Mouse (Mus musculus): ENCODE results near the gene Nutm1. TPM values are rescaled to one million over a fixed set of nuclear protein-coding genes. Genes with fewer than 3 reads are reported as not detected.
A peak's percentile ranks its signal among the peaks of the same experiment; 100 is the strongest.

Nutm1 gene
- polyA plus RNA-seq, 1 experiment from 2014 or later = not detected

DNA sequence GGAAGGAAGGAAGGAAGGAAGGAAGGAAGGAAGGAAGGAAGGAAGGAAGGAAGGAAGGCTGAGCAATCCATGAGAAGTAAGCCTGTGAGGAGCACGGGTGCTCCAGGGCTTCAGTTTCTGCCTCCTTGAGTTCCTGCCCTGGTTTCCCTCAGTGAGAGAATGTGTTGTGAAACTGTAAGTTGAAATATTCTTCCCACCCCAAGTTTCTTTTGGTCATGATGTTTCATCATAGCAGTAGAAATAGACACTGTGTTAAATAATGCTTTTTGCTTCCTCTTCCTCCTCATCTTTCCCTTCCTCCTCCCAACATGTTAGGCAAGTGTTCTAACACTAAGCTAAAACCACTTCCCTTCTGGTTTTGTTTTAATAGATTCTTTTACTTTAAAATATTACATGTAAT is 26.5 kb downstream of the Nutm1 start:
- H3K4me3 ChIP-seq (ENCODE audit: low read depth, low read length) = no peak overlapping the region
- H3K9ac ChIP-seq (ENCODE audit: low read length) = no peak overlapping the region
- WGBS = 86% methylated on average over 1 of the region's 1 CpGs
- H3K4me1 ChIP-seq (ENCODE audit: control insufficient read depth, insufficient read depth, low read length) = no peaks in the 10 kb centered on the region
- H3K9me3 ChIP-seq (ENCODE audit: control insufficient read depth, low read length) = no peaks in the 10 kb centered on the region
- ATAC-seq (ENCODE audit: insufficient number of reproducible peaks, low FRiP score, low TSS enrichment, low read depth) (no peak), DNase-seq (ENCODE audit: low spot score) (no peak)
- no peaks in the 10 kb centered on the region for H3K36me3 ChIP-seq (ENCODE audit: control insufficient read depth, insufficient read depth, low read length)
- no peak overlapping the region for H3K27ac ChIP-seq (replicated peaks; ENCODE audit: low read depth, low read length)
- no peaks in the 10 kb centered on the region for H3K27me3 ChIP-seq (ENCODE audit: control insufficient read depth, insufficient read depth, low read length)
- H3K4me2 ChIP-seq (ENCODE audit: low read depth, severe bottlenecking) = no peak overlapping the region

DNA sequence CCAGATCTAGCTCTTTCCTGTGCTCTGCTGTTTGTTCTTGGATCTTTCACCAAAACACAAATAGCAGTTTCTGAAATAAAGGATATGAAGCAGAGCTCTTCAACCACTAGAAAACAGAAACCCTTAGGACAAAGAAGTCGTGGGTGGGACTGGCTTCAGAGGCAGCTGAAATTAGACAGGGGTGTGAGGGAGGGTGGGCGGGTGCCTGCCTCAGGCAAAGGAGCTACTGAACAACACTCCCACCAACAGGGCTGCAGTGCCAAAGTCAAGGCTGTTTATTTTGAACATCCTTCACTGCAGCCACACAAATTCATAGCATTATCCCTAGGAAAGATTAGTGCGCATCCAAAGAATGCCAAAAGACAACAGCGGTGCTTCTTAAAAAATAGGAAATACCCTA is 34.7 kb downstream of the Nutm1 start:
- Histone ChIP-seq H3K27ac (replicated peaks; ENCODE audit: low read depth, low read length) (no peak overlapping the region), H3K36me3 (ENCODE audit: control insufficient read depth, insufficient read depth, low read length) (no peaks in the 10 kb centered on the region), H3K27me3 (ENCODE audit: control insufficient read depth, insufficient read depth, low read length) (no peaks in the 10 kb centered on the region), H3K4me3 (ENCODE audit: low read depth, low read length) (no peak overlapping the region), H3K4me2 (ENCODE audit: low read depth, severe bottlenecking) (no peak overlapping the region), H3K9me3 (ENCODE audit: control insufficient read depth, low read length) (no peaks in the 10 kb centered on the region), H3K9ac (ENCODE audit: low read length) (no peak overlapping the region), H3K4me1 (ENCODE audit: control insufficient read depth, insufficient read depth, low read length) (no peaks in the 10 kb centered on the region)
- 60% methylated on average over 4 of the region's 4 CpGs for WGBS
- ATAC-seq (ENCODE audit: insufficient number of reproducible peaks, low FRiP score, low TSS enrichment, low read depth) (no peak), DNase-seq (ENCODE audit: low spot score) (no peak)

DNA sequence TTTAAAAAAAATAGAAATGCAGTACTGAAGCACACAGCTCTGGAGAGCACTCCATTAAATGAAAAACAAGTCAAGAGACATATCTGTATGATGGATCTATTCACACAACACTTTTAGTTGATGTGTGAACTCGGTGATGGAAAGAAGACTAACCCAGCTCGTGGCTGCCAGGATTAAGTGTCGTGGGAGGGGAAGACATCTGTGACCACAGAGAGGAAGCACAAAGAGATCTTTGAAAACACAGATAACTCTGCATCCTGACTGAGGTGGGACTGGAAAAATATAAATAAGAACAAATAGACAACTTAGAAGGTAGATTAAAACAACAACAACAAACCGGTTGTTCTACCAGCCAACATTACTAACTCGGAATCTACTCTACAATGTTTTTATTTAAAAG is 36.5 kb downstream of the Nutm1 start:
- Histone ChIP-seq H3K9me3 (ENCODE audit: control insufficient read depth, low read length) (no peaks in the 10 kb centered on the region), H3K36me3 (ENCODE audit: control insufficient read depth, insufficient read depth, low read length) (no peaks in the 10 kb centered on the region), H3K4me3 (ENCODE audit: low read depth, low read length) (no peak overlapping the region), H3K27me3 (ENCODE audit: control insufficient read depth, insufficient read depth, low read length) (no peaks in the 10 kb centered on the region), H3K9ac (ENCODE audit: low read length) (no peak overlapping the region), H3K4me2 (ENCODE audit: low read depth, severe bottlenecking) (no peak overlapping the region), H3K4me1 (ENCODE audit: control insufficient read depth, insufficient read depth, low read length) (no peaks in the 10 kb centered on the region), H3K27ac (replicated peaks; ENCODE audit: low read depth, low read length) (no peak overlapping the region)
- ATAC-seq (ENCODE audit: insufficient number of reproducible peaks, low FRiP score, low TSS enrichment, low read depth) (no peak), DNase-seq (ENCODE audit: low spot score) (no peak)
- WGBS = 83% methylated on average over 5 of the region's 5 CpGs

DNA sequence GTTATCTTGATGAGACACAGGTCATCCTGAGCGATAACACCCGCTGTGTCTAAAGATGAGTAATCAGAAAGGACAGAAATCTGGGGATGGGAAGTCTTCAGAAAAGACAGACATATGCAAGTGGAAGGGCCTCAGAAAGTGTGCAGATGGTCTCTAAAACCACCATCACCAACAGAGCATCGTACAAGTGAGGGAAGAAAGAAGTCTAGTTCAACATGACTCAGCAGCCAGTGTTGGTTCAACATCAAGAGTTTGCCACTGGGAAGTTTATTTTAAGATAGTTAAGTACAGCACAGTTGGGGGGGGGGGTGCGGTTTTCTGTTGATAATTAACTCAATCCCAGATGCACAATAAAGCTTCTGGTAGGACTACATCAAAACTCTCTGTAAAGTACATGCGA is 38.2 kb downstream of the Nutm1 start:
- H3K36me3 ChIP-seq (ENCODE audit: control insufficient read depth, insufficient read depth, low read length) = no peaks in the 10 kb centered on the region
- no peak overlapping the region for H3K27ac ChIP-seq (replicated peaks; ENCODE audit: low read depth, low read length)
- H3K9ac ChIP-seq (ENCODE audit: low read length) = no peak overlapping the region
- no peaks in the 10 kb centered on the region for H3K27me3 ChIP-seq (ENCODE audit: control insufficient read depth, insufficient read depth, low read length)
- WGBS = 87% methylated on average over 5 of the region's 5 CpGs
- ATAC-seq (ENCODE audit: insufficient number of reproducible peaks, low FRiP score, low TSS enrichment, low read depth) (no peak), DNase-seq (ENCODE audit: low spot score) (no peak)
- no peak overlapping the region for H3K4me2 ChIP-seq (ENCODE audit: low read depth, severe bottlenecking)
- H3K4me1 ChIP-seq (ENCODE audit: control insufficient read depth, insufficient read depth, low read length) = no peaks in the 10 kb centered on the region
- no peaks in the 10 kb centered on the region for H3K9me3 ChIP-seq (ENCODE audit: control insufficient read depth, low read length)
- no peak overlapping the region for H3K4me3 ChIP-seq (ENCODE audit: low read depth, low read length)

DNA sequence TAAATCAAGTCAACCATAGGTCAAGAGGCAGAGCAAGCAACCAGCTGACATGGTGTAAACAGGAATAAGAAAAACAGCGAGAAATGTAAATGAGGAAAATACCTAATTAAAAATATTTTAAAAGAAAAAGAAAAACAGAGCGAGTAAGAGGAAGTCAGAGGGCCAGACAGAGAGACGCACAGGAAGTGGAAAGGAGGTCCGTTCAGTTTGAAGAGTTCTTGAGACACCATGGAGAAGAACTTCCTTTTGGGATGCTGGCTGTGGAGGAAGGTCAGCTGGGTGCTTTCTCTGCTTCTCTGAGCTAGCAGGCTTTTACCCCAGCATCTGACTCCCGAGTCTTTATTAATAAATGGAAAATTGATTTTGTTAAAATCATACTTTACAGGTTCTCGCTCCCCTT is 41.5 kb downstream of the Nutm1 start:
- H3K27me3 ChIP-seq (ENCODE audit: control insufficient read depth, insufficient read depth, low read length) = no peaks in the 10 kb centered on the region
- no peak overlapping the region for H3K4me3 ChIP-seq (ENCODE audit: low read depth, low read length)
- H3K9me3 ChIP-seq (ENCODE audit: control insufficient read depth, low read length) = no peaks in the 10 kb centered on the region
- no peaks in the 10 kb centered on the region for H3K4me1 ChIP-seq (ENCODE audit: control insufficient read depth, insufficient read depth, low read length)
- no peak overlapping the region for H3K4me2 ChIP-seq (ENCODE audit: low read depth, severe bottlenecking)
- H3K27ac ChIP-seq (replicated peaks; ENCODE audit: low read depth, low read length) = no peak overlapping the region
- WGBS = 82% methylated on average over 6 of the region's 6 CpGs
- DNase-seq (ENCODE audit: low spot score) (no peak), ATAC-seq (ENCODE audit: insufficient number of reproducible peaks, low FRiP score, low TSS enrichment, low read depth) (no peak)
- no peaks in the 10 kb centered on the region for H3K36me3 ChIP-seq (ENCODE audit: control insufficient read depth, insufficient read depth, low read length)
- no peak overlapping the region for H3K9ac ChIP-seq (ENCODE audit: low read length)

DNA sequence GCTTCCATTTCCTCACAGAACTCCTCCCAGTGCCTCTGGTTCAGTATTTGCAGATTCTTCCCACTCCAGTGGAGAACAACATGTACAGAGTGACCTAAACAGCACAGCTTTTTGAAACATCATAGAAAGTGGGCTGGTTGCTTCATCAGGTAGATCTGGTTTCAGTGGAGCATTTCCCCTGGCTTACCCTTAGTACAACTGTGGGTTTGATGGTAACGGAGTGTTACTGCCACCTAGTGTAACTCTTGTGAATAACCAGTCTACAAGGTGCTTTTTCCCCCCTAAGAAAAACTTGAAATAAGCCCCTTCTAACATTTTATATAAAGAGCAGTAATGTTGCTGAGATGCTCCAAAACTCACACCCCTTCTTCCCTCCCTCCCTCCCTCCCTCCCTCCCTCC is 43.1 kb downstream of the Nutm1 start:
- peak; percentile 72 for ATAC-seq (ENCODE audit: insufficient number of reproducible peaks, low FRiP score, low TSS enrichment, low read depth)
- WGBS = 9% methylated on average over 1 of the region's 1 CpGs
- H3K27me3 ChIP-seq (ENCODE audit: control insufficient read depth, insufficient read depth, low read length) = no peaks in the 10 kb centered on the region
- H3K36me3 ChIP-seq (ENCODE audit: control insufficient read depth, insufficient read depth, low read length) = no peaks in the 10 kb centered on the region
- H3K4me2 ChIP-seq (ENCODE audit: low read depth, severe bottlenecking) = no peak overlapping the region
- H3K9ac ChIP-seq (ENCODE audit: low read length) = no peak overlapping the region
- no peak overlapping the region for H3K27ac ChIP-seq (replicated peaks; ENCODE audit: low read depth, low read length)
- H3K4me3 ChIP-seq (ENCODE audit: low read depth, low read length) = no peak overlapping the region
- peak; percentile 25 for DNase-seq (ENCODE audit: low spot score)
- no peaks in the 10 kb centered on the region for H3K4me1 ChIP-seq (ENCODE audit: control insufficient read depth, insufficient read depth, low read length)
- H3K9me3 ChIP-seq (ENCODE audit: control insufficient read depth, low read length) = no peaks in the 10 kb centered on the region

DNA sequence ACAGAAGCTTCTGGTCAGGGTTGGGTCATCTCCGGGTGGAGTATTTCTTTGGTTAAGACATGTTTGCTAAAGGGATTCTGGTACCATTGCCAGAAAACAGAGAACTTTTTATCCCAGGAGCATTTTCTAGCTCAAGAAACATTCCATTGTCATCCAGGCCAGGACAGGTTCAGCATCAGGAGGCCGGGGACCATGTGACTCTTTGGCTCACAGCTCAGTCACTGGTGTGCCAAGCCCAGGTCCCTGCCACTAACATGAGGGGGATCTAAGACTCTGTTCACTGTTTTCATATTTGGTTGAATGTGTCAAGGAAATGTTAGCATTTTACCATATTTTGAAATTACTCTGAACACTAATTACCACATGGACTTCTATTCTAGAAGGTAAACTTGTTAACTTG is 48.4 kb downstream of the Nutm1 start:
- Histone ChIP-seq H3K36me3 (ENCODE audit: control insufficient read depth, insufficient read depth, low read length) (no peaks in the 10 kb centered on the region), H3K4me3 (ENCODE audit: low read depth, low read length) (no peak overlapping the region), H3K27ac (replicated peaks; ENCODE audit: low read depth, low read length) (no peak overlapping the region), H3K4me1 (ENCODE audit: control insufficient read depth, insufficient read depth, low read length) (no peaks in the 10 kb centered on the region), H3K4me2 (ENCODE audit: low read depth, severe bottlenecking) (no peak overlapping the region), H3K9ac (ENCODE audit: low read length) (no peak overlapping the region), H3K27me3 (ENCODE audit: control insufficient read depth, insufficient read depth, low read length) (no peaks in the 10 kb centered on the region), H3K9me3 (ENCODE audit: control insufficient read depth, low read length) (no peaks in the 10 kb centered on the region)
- no peak for ATAC-seq (ENCODE audit: insufficient number of reproducible peaks, low FRiP score, low TSS enrichment, low read depth)
- 88% methylated on average over 2 of the region's 2 CpGs for WGBS
- no peak for DNase-seq (ENCODE audit: low spot score)

DNA sequence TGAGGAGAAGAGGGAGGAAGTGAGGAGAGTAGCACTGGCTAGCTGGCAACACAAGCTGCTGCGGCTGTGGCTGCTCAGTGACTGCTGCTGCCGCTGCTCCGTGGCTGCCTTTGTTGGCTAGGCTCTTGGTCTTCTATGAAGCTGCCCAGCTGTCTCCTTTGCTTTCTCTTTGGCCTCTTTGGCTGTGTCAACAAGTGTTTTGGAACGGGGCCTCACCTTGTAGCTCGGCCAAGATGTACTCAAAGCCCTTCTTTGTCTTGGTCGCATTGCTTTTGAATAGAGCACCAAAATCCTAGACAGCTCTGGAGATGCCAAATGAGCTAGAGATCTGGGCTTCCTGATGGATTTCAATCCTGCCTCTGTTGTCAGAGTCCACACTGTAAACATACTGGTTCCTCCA is 48.9 kb downstream of the Nutm1 start:
- DNase-seq (ENCODE audit: low spot score) (no peak), ATAC-seq (ENCODE audit: insufficient number of reproducible peaks, low FRiP score, low TSS enrichment, low read depth) (no peak)
- Histone ChIP-seq H3K36me3 (ENCODE audit: control insufficient read depth, insufficient read depth, low read length) (no peaks in the 10 kb centered on the region), H3K9me3 (ENCODE audit: control insufficient read depth, low read length) (no peaks in the 10 kb centered on the region), H3K4me2 (ENCODE audit: low read depth, severe bottlenecking) (no peak overlapping the region), H3K4me1 (ENCODE audit: control insufficient read depth, insufficient read depth, low read length) (no peaks in the 10 kb centered on the region), H3K27me3 (ENCODE audit: control insufficient read depth, insufficient read depth, low read length) (no peaks in the 10 kb centered on the region), H3K9ac (ENCODE audit: low read length) (no peak overlapping the region), H3K27ac (replicated peaks; ENCODE audit: low read depth, low read length) (no peak overlapping the region), H3K4me3 (ENCODE audit: low read depth, low read length) (no peak overlapping the region)
- 92% methylated on average over 6 of the region's 6 CpGs for WGBS

DNA sequence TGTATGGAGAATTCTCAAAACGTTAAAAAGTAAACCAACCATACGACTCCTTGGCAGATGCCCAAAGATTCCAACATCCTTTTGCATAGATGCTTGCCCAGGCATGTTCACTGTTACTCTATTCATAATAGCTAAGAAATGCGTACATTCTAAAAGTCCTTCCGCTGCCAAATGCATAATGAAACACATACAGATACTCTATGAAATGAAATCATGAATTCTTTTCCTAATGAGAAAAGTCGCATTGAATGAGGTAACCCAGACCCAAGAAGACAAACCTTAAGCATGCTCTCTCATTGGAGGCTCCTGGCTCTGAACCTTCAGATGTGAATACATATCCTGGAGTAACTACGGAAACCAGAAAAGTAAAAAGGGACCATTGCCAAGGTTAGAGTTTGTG is 56.0 kb downstream of the Nutm1 start:
- no peaks in the 10 kb centered on the region for H3K4me1 ChIP-seq (ENCODE audit: control insufficient read depth, insufficient read depth, low read length)
- H3K9me3 ChIP-seq (ENCODE audit: control insufficient read depth, low read length) = no peaks in the 10 kb centered on the region
- H3K4me3 ChIP-seq (ENCODE audit: low read depth, low read length) = no peak overlapping the region
- H3K27ac ChIP-seq (replicated peaks; ENCODE audit: low read depth, low read length) = no peak overlapping the region
- WGBS = 82% methylated on average over 6 of the region's 6 CpGs
- ATAC-seq (ENCODE audit: insufficient number of reproducible peaks, low FRiP score, low TSS enrichment, low read depth) (no peak), DNase-seq (ENCODE audit: low spot score) (no peak)
- no peaks in the 10 kb centered on the region for H3K36me3 ChIP-seq (ENCODE audit: control insufficient read depth, insufficient read depth, low read length)
- H3K9ac ChIP-seq (ENCODE audit: low read length) = no peak overlapping the region
- no peak overlapping the region for H3K4me2 ChIP-seq (ENCODE audit: low read depth, severe bottlenecking)
- H3K27me3 ChIP-seq (ENCODE audit: control insufficient read depth, insufficient read depth, low read length) = no peaks in the 10 kb centered on the region
